Mouse (Mus musculus) gastrocnemius, postnatal 36 days (tissue): ENCODE results near the gene Capn8. TPM values are rescaled to one million over a fixed set of nuclear protein-coding genes. Genes with fewer than 3 reads are reported as not detected.

ENCODE experiments used
- DNase-seq, 2 experiments: peaks; one replicate each; pipeline ENCODE4 v3.0.0; 2022
- intact Hi-C: fragments of 180-260 bp; cut with DNase I; formaldehyde crosslinking; loops from one replicate; pipeline ENCODE4 v1.15.1; 2025
- total RNA-seq, 2 experiments: library from RNA; stranded (reverse); gene quantifications; 2 replicates each; pipeline ENCODE4 v1.2.3; 2021

Capn8 gene
- total RNA-seq, 2 experiments from 2014 or later: not detected

DNA sequence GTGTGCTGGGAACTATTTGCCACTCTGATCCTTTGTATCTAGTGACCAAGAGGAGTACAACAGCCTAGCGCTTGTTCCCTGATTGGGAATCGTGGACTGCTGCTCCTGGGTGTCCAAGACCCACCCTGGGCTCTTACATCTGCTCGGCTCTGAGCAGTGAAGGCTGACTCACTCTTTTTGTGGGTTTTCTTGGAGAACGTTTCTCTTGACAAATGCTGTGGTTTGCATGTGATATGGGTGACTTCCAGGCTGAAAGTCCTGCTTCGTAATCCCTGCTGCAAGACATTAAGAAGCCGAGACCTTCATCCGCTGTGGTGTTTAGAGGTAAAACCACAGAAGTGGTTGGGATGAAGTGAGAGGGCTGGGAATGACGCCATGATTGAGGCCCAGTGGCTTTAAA, 21.7 kb upstream of the Capn8 start:
- no peak for DNase-seq
- intact Hi-C loops: no loop called here

DNA sequence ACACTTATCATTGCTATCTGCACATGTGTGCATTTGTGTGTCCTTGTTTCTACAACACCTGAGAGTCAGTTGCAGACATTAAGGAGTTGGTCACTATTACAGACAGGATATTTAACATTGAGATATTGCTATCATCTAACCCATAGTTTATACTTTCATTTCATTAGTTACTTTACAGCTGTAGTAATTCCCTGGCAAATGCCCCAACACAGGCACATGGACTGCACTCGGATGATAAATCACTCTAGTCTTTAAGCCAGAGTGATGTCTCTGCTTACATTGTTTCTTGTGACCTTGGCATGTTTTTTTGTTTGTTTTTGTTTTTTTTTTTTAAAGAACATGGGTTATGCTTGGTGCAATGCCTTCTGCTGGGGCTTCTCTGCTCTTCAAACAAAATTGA, 20.9 kb upstream of the Capn8 start:
- intact Hi-C loops: no loop called here

DNA sequence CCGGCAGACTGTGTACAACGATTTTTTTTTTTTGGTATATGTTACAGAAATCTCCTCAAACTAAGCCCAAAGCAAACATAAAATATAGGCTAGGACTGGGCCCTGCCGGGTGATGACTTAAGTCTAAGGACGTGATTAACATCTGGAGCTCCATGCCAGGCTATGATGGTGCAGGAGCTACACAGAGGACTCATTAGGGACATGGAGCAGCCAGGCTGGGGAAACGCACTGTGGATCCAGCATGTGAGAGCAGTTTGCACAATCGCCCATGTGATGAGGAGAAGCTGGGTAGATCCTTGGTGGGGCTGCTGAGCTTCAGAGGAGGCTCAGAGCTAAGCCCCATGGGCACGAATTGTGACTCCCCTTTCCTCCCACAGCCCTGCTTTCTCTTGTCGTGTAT, 14.0 kb upstream of the Capn8 start:
- no peak for DNase-seq
- intact Hi-C loops: loop anchor here (5.0 kb wide), 1 partner anchor 687 kb away; no protein-coding TSS in a partner anchor

More for the DNA sequence above, 20.9 kb upstream of the Capn8 start:
- no peak for DNase-seq

DNA sequence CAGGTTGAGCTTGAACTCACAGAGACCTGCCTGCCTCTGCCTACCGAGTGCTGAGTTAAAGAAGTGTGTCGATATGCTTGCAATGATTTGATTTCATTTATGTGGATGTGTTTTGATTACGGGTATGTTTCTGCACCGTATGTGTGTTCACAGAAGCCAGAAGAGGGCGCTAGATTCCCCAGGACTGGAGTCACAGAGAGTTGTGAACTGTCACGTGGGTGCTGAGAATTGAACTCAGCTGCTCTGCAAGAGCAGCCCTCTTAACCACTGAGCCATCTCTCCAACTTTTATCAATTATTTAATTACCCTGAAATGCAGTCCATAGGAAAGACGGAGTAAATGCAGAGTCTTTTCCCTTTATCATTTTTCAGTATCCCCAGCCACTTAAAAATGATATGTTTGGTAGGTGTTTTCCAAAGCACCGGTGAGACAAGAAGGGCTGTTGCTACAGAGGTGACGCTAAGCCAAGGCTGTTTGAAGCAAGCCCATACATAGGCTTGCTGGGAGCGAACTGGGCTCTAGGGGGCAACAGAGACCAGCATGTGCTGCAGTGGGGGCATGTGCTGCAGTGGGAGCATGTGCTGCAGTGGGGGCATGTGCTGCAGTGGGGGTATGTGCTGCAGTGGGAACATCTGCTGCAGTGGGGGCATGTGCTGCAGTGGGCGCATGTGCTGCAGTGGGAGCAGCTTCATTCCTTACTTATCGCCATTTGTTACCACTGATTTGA, 11.0 kb upstream of the Capn8 start:
- peak in 1 of 2 experiments; percentile 27 for DNase-seq
- intact Hi-C loops: loop anchor here (5.0 kb wide), 1 partner anchor 683 kb away; no protein-coding TSS in a partner anchor

DNA sequence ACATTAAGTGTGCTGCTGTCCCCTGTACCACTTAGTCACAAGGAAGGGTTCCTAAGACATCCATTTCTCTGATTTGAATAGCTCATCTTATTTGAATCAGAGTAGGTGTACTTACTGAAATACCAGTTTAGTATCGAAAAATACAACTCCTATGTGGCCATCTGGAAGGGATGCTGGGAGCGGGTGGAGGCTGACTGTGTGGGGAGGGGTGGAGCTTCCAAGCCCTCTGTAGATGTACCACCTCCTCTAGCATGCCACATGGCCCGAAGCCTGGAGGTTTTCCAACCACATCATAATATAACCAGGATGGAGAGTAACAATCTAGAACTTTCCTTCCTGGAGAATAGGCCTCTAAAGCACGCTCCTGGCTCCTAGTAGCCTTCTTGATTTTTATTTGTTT, 6.5 kb upstream of the Capn8 start:
- intact Hi-C loops: loop anchor here (5.0 kb wide), 1 partner anchor 404 kb away; no protein-coding TSS in a partner anchor
- DNase-seq: no peak

DNA sequence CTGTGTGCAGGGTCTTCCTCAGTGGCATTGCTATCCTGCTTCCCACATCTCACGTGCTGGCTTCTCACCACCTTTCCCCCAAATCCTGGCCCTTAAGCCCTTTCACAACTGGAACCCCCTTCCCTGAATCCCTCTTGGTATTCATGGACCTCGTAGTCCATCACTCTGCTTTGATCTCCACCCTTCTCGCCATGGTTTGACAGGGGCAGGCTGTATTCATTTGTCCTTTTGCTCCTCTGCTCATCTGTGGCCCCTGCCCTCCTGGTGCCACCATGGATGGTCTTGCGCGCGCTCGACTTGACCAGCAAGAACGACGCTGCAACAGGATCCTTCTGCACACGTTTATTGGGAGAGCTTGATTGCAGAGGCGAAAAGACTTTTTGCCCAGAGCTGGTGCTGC, 5.3 kb upstream of the Capn8 start:
- DNase-seq: no peak
- intact Hi-C loops: loop anchor here (5.0 kb wide), 1 partner anchor 403 kb away; no protein-coding TSS in a partner anchor

DNA sequence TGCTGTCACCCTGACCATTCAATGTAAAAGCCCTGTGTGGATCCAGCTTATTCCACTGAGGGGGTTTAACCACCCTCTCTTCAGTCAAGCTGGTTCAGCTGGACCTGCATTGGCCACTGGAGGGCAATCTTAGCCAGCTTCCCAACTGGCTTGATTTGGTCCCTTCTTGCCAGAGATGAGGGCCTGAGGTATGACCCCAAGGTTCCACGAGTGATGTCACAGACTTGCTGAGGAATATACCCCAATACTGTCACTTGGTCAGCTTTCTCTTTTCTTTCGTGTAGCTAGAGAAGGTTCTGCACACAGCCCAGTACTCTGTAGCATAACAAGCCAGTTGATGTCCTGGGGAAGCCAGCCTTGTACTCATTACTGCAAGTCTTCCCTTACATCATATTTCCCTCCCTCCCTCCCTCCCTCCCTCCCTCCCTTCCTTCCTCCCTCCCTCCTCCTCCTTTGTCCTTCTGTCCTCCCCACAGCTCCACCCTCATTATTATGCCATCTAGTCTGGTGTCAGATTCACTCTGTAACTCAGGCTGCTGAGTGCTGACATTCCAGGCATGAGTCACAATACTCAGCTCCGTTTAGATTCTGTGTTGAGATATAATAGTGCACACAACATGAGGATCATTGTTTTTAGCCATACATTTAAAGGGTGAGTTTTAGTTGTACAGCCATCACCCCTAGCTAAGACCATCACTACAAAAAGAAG, 4.3 kb upstream of the Capn8 start:
- DNase-seq: no peak
- intact Hi-C loops: loop anchor here (5.0 kb wide), 1 partner anchor 97 kb away; no protein-coding TSS in a partner anchor

DNA sequence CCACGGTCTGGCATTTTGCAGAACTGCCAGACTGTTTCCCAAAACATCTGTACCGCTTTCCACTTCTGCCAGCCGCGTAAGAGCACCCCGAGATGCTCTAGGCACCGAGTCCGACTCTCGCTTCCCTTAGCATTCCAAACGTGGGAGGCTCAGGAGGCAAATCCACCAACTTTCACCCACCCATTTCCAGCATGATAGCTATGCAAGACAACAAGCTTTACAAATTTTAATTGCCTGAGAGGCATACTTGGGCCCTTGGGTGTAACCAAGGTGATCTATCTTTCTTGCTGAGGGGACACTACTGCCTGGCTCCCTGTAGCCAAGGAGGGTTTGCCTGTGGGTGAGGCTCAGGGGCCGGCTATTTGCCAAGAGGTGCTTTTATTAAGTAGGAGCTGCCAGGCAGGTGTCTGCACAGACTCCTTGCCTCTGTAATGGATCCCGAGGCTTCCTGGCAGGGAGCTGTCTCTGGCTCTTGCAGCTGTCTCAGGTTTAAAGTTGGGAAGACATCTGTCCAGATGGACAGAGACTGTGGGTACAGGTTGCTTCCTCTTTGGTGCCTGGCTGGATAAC, 2.8 kb upstream of the Capn8 start:
- DNase-seq: no peak
- intact Hi-C loops: loop anchor here (5.0 kb wide), 1 partner anchor 95 kb away; no protein-coding TSS in a partner anchor

DNA sequence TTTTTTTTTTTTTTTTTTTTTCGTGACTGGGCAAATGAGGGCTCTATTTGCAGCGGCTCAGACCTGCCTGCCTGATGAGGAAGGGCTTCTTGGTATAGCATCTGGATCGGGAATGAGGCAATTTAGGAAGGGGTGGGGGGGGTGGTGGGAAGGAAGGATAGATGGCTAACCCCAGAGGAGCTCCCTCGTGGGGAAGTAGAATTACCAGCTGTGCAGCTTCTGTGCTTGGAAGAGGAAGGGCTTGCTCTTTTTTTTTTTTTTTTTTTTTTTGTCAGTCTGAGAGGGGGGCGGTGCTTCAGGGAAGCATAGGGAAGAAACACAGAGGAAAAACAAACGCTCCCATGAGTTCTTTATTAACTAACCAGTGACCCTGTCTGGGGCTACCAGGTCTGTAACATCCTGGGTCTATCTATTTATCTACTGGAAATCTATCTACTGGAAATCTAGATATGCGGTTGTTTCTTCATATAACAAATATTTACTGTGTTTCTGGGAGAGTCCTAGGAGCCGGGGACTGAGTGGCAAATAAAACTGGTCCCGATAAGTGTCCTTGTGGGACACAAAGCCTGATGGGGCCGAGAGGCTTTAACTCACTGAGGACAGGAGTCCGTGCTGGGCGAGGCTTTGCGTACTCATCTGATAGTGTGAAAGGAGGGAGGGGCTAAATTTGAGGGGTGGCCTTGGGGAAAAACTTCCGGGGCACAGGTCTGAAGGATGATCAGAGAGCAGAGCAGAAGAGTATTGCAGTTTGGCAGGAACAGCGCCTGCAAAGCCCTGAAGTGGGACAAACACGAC, 2.0 kb upstream of the Capn8 start:
- intact Hi-C loops: loop anchor here (5.0 kb wide), 1 partner anchor 95 kb away; no protein-coding TSS in a partner anchor
- DNase-seq: no peak

DNA sequence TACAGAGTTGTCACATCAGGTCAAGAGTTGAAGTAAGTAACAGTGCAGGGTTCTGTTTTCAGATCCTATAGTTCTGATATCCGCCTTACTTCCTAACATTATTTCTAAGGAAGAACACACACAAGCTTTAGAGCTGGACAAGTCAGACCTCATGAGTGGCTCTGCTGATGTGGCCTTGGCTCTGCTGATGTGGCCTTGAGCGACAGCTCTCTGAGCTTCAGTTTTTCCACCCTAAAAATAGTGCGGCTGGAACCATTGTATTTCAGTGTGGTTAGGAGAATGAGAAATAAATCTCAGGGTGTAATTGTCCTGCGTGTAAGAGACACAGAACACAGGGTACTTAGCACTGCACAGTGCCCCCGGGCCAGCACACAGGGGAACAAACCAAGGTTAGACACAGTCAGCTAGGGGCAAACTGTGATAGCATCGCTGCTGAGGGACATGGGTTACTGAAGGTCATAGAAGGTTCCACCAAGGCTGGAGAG, 586 bp downstream of the Capn8 start:
- intact Hi-C loops: no loop called here
- DNase-seq: no peak

DNA sequence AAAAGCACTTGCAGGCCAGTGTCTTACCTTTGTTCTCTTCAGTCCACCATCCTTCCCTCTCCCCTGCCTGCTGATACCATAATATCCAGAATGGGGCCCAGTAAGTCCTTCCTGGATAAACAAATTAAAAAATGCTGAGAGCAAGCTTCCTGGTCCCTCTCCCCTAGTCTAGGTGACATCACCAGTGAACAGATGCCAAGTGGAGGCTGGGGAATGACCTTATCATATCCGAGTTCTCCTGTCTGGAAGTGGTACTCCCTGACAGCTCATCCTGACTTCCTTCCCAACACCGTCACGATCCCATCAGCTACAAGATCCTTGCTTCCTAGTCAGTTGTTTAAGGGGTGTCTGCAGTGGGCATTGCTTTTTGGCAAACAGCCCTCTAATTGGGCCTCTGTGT, 6.3 kb downstream of the Capn8 start:
- intact Hi-C loops: no loop called here
- DNase-seq: no peak

DNA sequence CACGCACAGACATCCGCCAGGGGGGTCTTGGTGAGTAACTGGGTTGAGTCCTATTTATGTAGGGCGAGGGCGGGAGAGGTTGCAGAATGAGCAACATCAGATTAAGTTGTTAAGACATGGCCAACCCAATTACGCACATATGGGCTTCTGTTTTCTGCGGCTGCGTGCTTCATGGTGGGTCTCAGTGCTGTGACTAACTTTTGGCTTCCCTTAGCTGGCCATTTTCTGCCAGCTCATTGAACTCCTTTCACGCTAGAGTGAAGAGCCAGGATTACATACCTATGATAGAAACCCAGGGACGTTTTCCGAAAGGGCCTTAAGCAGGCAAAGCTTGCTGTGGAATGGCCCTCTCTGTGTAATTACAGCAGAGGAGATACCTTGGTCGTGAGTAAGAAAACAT, 7.2 kb downstream of the Capn8 start:
- DNase-seq: no peak

DNA sequence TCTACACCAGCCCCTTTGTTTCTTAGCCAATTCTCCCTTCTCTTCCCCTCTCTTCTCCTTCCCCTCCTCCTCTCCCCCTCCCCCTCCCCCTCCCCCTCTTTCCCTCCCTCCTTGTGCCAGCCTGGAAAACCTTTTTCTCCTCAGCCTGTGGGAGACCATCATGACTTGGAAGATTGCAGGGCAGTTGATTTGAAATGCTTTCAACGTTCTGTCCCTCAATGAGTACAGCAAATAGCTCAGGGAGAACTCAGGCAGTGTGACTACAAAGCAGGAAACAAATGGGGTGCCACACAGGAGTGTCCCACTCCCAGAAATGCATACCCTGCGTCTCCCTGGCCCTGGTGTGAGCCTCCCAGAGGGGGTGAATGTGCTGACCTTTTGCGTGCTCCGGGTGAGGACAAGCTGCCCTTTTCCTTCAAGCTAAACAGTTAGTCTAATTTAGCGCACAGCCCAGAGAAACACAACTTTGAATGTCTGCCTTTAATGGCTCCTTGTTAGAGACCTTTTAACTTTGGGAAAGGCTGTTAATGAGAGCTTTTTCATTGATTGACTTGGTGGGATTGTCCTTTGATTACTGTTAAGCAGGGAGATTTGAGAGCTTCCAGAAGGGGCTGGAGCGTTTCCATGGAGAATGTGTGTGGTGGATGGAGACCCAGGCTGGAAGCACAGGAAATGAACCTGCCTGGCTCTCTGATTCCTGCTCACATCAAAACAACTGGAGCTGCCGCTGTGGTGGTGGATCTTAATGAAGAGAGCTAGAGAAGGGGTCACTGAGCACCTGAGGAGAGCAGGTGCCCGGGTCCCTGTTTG, 9.3 kb downstream of the Capn8 start:
- intact Hi-C loops: no loop called here

More for the DNA sequence above, 7.2 kb downstream of the Capn8 start:
- intact Hi-C loops: no loop called here

DNA sequence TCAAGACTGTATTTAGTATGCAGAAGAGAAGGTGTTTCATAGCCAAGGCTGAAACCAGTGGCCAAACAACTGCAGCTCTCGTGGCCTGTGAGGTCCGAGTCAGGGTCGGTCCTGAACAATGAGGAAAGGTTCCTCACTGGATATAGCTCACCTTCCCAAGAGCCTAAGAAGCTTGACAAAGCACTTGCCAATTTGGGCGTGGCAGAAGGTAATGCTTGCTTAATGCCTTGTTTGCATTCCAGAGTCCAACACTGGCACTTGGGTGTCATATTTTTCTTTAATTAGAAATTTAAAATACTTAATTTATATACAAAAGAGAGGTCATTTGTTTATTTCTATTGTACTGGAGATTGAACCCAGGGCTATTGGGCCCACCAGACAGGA, 9.9 kb downstream of the Capn8 start:
- no peak for DNase-seq
- intact Hi-C loops: no loop called here

More for the DNA sequence above, 9.3 kb downstream of the Capn8 start:
- no peak for DNase-seq

DNA sequence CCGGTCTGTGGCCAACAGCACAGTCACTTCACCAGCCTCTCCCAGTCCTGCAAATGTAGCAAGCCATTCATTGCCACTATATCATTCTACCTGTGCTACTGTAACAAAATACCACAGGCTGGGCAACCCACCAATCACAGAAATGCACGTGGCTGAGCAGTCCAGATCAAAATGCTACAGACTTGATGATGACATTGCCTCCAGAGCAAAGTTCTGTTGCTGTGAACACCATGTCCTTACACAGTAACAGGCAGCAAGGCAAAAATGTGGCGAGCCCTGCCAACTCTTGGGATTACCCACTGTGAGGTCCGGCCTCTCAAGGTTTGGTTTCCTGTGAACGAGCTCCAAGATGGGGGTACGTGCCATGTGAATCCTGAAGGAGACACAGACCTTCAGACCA, 19.4 kb downstream of the Capn8 start:
- DNase-seq: no peak
- intact Hi-C loops: no loop called here

DNA sequence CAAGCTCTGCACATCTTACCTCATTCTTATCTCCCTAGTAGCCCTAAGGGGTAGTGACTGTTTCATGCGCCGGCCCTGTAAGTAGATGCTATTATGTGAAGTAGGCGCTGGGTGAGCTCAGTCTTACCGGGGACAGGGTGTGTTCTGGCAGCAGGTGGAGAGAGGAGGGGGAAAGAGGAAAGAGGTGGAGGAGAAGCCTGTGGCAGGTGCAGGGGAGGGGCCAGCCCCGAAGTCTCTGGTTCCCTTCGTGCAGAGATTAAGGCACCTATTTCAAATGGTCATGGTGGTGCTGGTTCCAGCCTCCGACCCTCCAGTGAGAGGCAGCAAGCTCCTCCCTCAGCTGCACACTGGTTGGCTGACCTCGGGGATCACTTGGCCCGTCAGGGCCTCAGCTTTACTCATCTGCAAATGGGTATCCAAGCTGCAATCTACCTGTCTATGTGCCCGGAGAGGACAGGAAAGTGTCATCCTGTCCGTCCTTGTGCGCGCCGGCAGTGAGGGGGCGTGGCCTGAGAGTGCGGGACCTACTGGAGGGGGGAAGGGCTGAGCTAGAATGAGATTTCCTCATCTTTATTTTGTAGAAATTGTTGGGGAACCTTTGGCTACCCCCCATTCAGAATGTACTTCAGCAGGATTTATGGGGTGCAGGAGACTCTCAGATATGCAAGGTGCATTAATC, 20.5 kb downstream of the Capn8 start:
- DNase-seq: no peak
- intact Hi-C loops: no loop called here

DNA sequence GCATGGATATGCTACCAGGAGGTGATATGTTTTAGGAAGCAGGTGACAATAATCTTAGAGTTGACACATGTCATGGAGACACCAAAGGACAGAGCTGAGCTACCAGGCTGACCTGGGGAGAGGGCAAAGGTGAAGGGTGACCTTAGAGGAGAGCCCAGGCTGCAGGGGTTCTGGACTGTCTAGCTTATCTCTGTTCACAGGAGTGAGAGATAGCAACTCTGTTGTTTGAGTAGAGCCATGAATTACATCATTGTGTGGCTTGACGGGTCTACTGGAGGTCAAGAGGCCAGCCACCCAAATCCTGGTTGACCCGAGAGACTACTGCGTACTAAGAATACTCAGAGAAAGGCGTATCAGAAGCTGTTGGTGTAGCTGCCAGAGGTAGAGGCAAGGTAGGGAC, 22.9 kb downstream of the Capn8 start:
- DNase-seq: no peak
- intact Hi-C loops: no loop called here

DNA sequence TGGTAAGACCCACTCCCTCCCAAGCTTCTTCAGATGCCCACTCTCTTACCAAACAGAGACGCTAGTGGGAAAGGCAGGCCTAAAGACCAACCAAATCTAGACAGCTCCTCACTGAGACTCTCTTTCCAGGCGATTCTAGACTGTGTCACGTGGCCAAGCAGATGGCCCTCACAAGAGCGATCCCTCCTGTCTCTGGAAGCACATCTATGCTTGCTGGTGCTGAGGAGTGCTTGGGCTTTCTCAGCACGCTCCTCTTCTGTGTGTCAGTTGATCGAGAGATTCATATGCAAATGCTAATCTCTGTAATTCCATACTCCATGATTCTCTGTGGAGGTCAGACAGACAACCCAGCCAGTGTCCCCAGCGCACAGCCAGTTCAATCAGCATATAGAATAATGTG, 26.7 kb downstream of the Capn8 start:
- no peak for DNase-seq
- intact Hi-C loops: no loop called here

DNA sequence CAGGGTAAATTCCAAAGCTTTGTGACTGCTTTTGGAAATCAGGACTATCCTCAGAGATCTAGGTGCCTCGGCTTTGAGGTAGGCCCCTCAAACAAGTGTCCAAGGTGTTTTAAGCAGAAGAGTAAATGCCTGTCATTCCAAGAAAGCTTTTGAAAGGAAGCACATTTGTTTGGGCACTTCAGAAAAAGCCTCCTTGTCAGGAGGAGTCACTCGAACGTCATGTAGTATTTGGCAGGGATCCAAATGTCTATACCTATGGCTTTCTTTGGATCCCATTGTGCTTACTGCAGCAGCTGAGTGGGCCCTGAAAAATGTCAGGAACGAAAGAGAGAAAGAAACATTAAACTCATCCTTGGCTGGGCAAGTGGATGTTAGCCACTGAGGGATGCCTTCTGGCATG, 27.6 kb downstream of the Capn8 start:
- DNase-seq: no peak
- intact Hi-C loops: no loop called here
